In genomic region chr11:32450216-32450615, GRCm38 (mm10) we compare ENCODE assay signal across 8 mouse cellular contexts. TPM values are rescaled to one million over a fixed set of nuclear protein-coding genes. Genes with fewer than 3 reads are reported as not detected.
A peak's percentile ranks its signal among the peaks of the same experiment; 100 is the strongest.
DNase-seq lines count a peak whose midpoint lies in the region; ATAC-seq lines count a peak whose summit lies in the region.

No protein-coding gene starts in this region.

- H3K27me3 ChIP-seq in intestine, embryonic 14.5 days (replicated peaks; ENCODE audit: control insufficient read depth, insufficient read depth, low read length): no peaks in the 10 kb centered on the region
- no peaks in the 10 kb centered on the region for H3K27me3 ChIP-seq in intestine, embryonic 16.5 days (replicated peaks; ENCODE audit: control insufficient read depth, insufficient read depth, low read length)

- H3K36me3 ChIP-seq in intestine, embryonic 14.5 days (ENCODE audit: control insufficient read depth, insufficient read depth, low read length): no peaks in the 10 kb centered on the region
- no peaks in the 10 kb centered on the region for H3K36me3 ChIP-seq in intestine, embryonic 16.5 days (ENCODE audit: control insufficient read depth, insufficient read depth, low read length)

- no peak overlapping the region for H3K27ac ChIP-seq in intestine, embryonic 14.5 days (ENCODE audit: low read depth)
- H3K27ac ChIP-seq in intestine, embryonic 16.5 days (ENCODE audit: low read length): no peak overlapping the region

- no peak for ATAC-seq in intestine, embryonic 14.5 days (replicated peaks; ENCODE audit: low FRiP score, low TSS enrichment, low read depth)
- no peak for ATAC-seq in intestine, embryonic 16.5 days

- no peaks in the 10 kb centered on the region for H3K9me3 ChIP-seq in intestine, embryonic 14.5 days (ENCODE audit: control insufficient read depth, low read length)
- no peaks in the 10 kb centered on the region for H3K9me3 ChIP-seq in intestine, embryonic 16.5 days (ENCODE audit: control insufficient read depth, low read length)

- no peaks in the 10 kb centered on the region for H3K4me1 ChIP-seq in intestine, embryonic 14.5 days (replicated peaks; ENCODE audit: control insufficient read depth, insufficient read depth, low read length)
- H3K4me1 ChIP-seq in intestine, embryonic 16.5 days (ENCODE audit: control insufficient read depth, insufficient read depth, low read length): no peaks in the 10 kb centered on the region

- DNase-seq in intestine, embryonic 14.5 days (ENCODE audit: low spot score): peak; percentile 69
- DNase-seq in MEL-GATA-1-ER (ENCODE audit: extremely low read depth, low read depth): peak; percentile 42
- peak; percentile 89 for DNase-seq in cerebellum, adult 9-10 months
- peak; percentile 40 to 60 for DNase-seq in heart, postnatal 14 days
- DNase-seq in left cerebral cortex, postnatal 25 days (ENCODE audit: low spot score in 2 of 2): peak; percentile 47 to 66
- DNase-seq in ovary, postnatal 14 days (ENCODE audit: low spot score): peak; percentile 46
- peak; percentile 34 to 44 for DNase-seq in thymus, postnatal 36 days

- WGBS in intestine, embryonic 14.5 days: 0% methylated on average over 1 of the region's 1 CpGs
- WGBS in intestine, embryonic 16.5 days: 0% methylated on average over 1 of the region's 1 CpGs

- H3K9ac ChIP-seq in intestine, embryonic 14.5 days (ENCODE audit: low read length): no peak overlapping the region
- no peak overlapping the region for H3K9ac ChIP-seq in intestine, embryonic 16.5 days (ENCODE audit: low read depth, low read length)

- H3K4me2 ChIP-seq in intestine, embryonic 14.5 days (ENCODE audit: low read length): no peak overlapping the region
- no peak overlapping the region for H3K4me2 ChIP-seq in intestine, embryonic 16.5 days (ENCODE audit: low read depth, low read length)

- intact Hi-C loops in heart, postnatal 14 days (cut with DNase I): loop anchor here (1.0 to 5.0 kb wide), 3 partner anchors 108 to 262 kb away; no protein-coding TSS in a partner anchor
- intact Hi-C loops in left cerebral cortex, postnatal 25 days (cut with DNase I): loop anchor here (1.0 to 2.0 kb wide), 2 partner anchors 47 to 138 kb away; no protein-coding TSS in a partner anchor

- H3K4me3 ChIP-seq in intestine, embryonic 14.5 days (ENCODE audit: low read depth, low read length): no peak overlapping the region
- no peak overlapping the region for H3K4me3 ChIP-seq in intestine, embryonic 16.5 days (ENCODE audit: low read length)

RNA-seq across cellular contexts. Expression of gene Ubtd2, which starts 5.0 kb away (rescaled TPM):
- polyA plus RNA-seq in intestine, embryonic 14.5 days (2014; fragmentation: Nextera tagmentation; extraction: Ambion mirVana): 48.6 and 57.6 TPM in 2 replicates
- 21.8 and 22.6 TPM in 2 replicates for polyA plus RNA-seq in intestine, embryonic 16.5 days (2015; fragmentation: Nextera tagmentation; extraction: Ambion mirVana)
- 10 to 100 TPM; 10.9 to 11.8 TPM for total RNA-seq in heart, postnatal 14 days (2021)
- 10 to 100 TPM; 52.9 to 65.0 TPM for total RNA-seq in left cerebral cortex, postnatal 25 days (2021)

Comparison
In these comparisons a context has a peak if more than half of its experiments do, and no peak if none do; other contexts are left out.
1. DNase-seq: peak in every context shown above with its lines; median percentile 89 in cerebellum, adult 9-10 months; 69 in intestine, embryonic 14.5 days; 56 in left cerebral cortex, postnatal 25 days; 50 in heart, postnatal 14 days; 46 in ovary, postnatal 14 days; 42 in MEL-GATA-1-ER; 39 in thymus, postnatal 36 days.
2. RNA of gene Ubtd2, which starts 5.0 kb away (total RNA-seq): 52.9 to 65.0 TPM in left cerebral cortex, postnatal 25 days; 10.9 to 11.8 TPM in heart, postnatal 14 days; every median in the first group is over 4 times any median in the second.